In genomic region chr11:103102725-103103349, GRCm38 (mm10) we compare ENCODE assay signal across 8 mouse cellular contexts. TPM values are rescaled to one million over a fixed set of nuclear protein-coding genes. Genes with fewer than 3 reads are reported as not detected.
DNase-seq lines count a peak whose midpoint lies in the region; ATAC-seq and TF ChIP-seq lines count a peak whose summit lies in the region.

No protein-coding gene starts in this region.

- peak overlapping the region; percentile 75 for H3K4me3 ChIP-seq in G1E (ENCODE audit: low read depth, low read length)
- H3K4me3 ChIP-seq in forebrain, embryonic 16.5 days (replicated peaks; ENCODE audit: low read length): peak overlapping the region; percentile 44
- H3K4me3 ChIP-seq in lung, embryonic 16.5 days (ENCODE audit: low read length): peak overlapping the region; percentile 68

- DNase-seq in G1E (ENCODE audit: low spot score): peak; percentile 91
- peak; percentile 95 to 99 for DNase-seq in cerebellum, adult 18-20 months
- peak; percentile 99 for DNase-seq in heart, postnatal 4 days
- DNase-seq in layer of hippocampus, adult 9-10 months (ENCODE audit: low spot score): peak; percentile 94
- DNase-seq in ovary, postnatal 10 days (ENCODE audit: low spot score): peak; percentile 99
- peak; percentile 86 to 98 for DNase-seq in thymus, postnatal 10 days (ENCODE audit: low spot score in 2 of 2)

- peaks cover 25% of the 10 kb centered on the region for H3K36me3 ChIP-seq in G1E (replicated peaks)
- H3K36me3 ChIP-seq in forebrain, embryonic 16.5 days (ENCODE audit: control insufficient read depth, insufficient read depth): no peaks in the 10 kb centered on the region
- no peaks in the 10 kb centered on the region for H3K36me3 ChIP-seq in lung, embryonic 16.5 days (ENCODE audit: control insufficient read depth, insufficient read depth, low read length)

- peak; percentile 96 for ATAC-seq in G1E (ENCODE audit: extremely low read depth, insufficient number of reproducible peaks, low FRiP score, poor library complexity, severe bottlenecking)
- peak; percentile 93 for ATAC-seq in forebrain, embryonic 16.5 days
- ATAC-seq in lung, embryonic 16.5 days (ENCODE audit: low read depth): peak; percentile 94

- peaks cover 45% of the 10 kb centered on the region for H3K4me1 ChIP-seq in G1E (ENCODE audit: insufficient read depth, low read depth, low read length)
- H3K4me1 ChIP-seq in forebrain, embryonic 16.5 days (replicated peaks; ENCODE audit: control insufficient read depth, insufficient read depth, low read length): peaks cover 25% of the 10 kb centered on the region
- H3K4me1 ChIP-seq in lung, embryonic 16.5 days (replicated peaks; ENCODE audit: control insufficient read depth, insufficient read depth, low read length): peaks cover 18% of the 10 kb centered on the region

- peak overlapping the region; percentile 30 for H3K9ac ChIP-seq in forebrain, embryonic 16.5 days (replicated peaks; ENCODE audit: low read depth, low read length)
- peak overlapping the region; percentile 67 for H3K9ac ChIP-seq in lung, embryonic 16.5 days (ENCODE audit: low read length)

- peaks cover 42% of the 10 kb centered on the region for H3K27me3 ChIP-seq in G1E (ENCODE audit: insufficient read depth, low read length)
- peaks cover 12% of the 10 kb centered on the region; the same call in 1 of the 2 replicates for H3K27me3 ChIP-seq in forebrain, embryonic 16.5 days (replicated peaks; ENCODE audit: control insufficient read depth, insufficient read depth, low read length)
- H3K27me3 ChIP-seq in lung, embryonic 16.5 days (ENCODE audit: control insufficient read depth, insufficient read depth, low read depth, low read length): peaks cover 16% of the 10 kb centered on the region

- TF ChIP-seq CTCF in G1E (IDR thresholded peaks at IDR 0.05; ENCODE audit: low read depth, low read length): peak; percentile 94

- peaks cover 5% of the 10 kb centered on the region; the same call in 1 of the 2 replicates for H3K9me3 ChIP-seq in G1E (replicated peaks)
- no peaks in the 10 kb centered on the region for H3K9me3 ChIP-seq in forebrain, embryonic 16.5 days (ENCODE audit: control insufficient read depth, low read length)
- no peaks in the 10 kb centered on the region for H3K9me3 ChIP-seq in lung, embryonic 16.5 days (ENCODE audit: control insufficient read depth, low read length)

- no peak overlapping the region for H3K27ac ChIP-seq in forebrain, embryonic 16.5 days (ENCODE audit: low read length)
- no peak overlapping the region for H3K27ac ChIP-seq in lung, embryonic 16.5 days (ENCODE audit: low read length)

- peak overlapping the region; percentile 81 for H3K4me2 ChIP-seq in forebrain, embryonic 16.5 days (ENCODE audit: low read length)
- peak overlapping the region; percentile 90 for H3K4me2 ChIP-seq in lung, embryonic 16.5 days (ENCODE audit: low read depth, low read length)

- WGBS in forebrain, embryonic 16.5 days: under 1% methylated on average over 33 of the region's 35 CpGs
- under 1% methylated on average over 35 of the region's 35 CpGs for WGBS in lung, embryonic 16.5 days

RNA-seq across cellular contexts. Expression of gene Acbd4, which starts 1.4 kb away (rescaled TPM):
- total RNA-seq in G1E (2014; fragmentation: Nextera tagmentation) (16.9 and 32.7 TPM in 2 replicates), G1E (2017) (11.9 and 19.2 TPM in 2 replicates)
- polyA plus RNA-seq in G1E (2012): 22.1 and 23.2 TPM in 2 replicates
- 17.0 and 17.8 TPM in 2 replicates for polyA plus RNA-seq in forebrain, embryonic 16.5 days (2015; fragmentation: Nextera tagmentation; extraction: Ambion mirVana)
- total RNA-seq in heart, postnatal 4 days (2021): 10 to 100 TPM; 25.9 to 29.2 TPM
- polyA plus RNA-seq in lung, embryonic 16.5 days (2015; fragmentation: Nextera tagmentation; extraction: Ambion mirVana): 22.8 and 28.7 TPM in 2 replicates

RNA-seq across cellular contexts. Expression of gene Plcd3, which starts 1.4 kb away (rescaled TPM):
- total RNA-seq in G1E (2014; fragmentation: Nextera tagmentation) (not detected in 2 replicates), G1E (2017) (0.06 and 0.11 TPM in 2 replicates)
- not detected in 2 replicates for polyA plus RNA-seq in G1E (2012)
- polyA plus RNA-seq in forebrain, embryonic 16.5 days (2015; fragmentation: Nextera tagmentation; extraction: Ambion mirVana): 2.5 and 2.6 TPM in 2 replicates
- 10 to 100 TPM; 28.0 to 34.8 TPM for total RNA-seq in heart, postnatal 4 days (2021)
- 3.1 and 3.3 TPM in 2 replicates for polyA plus RNA-seq in lung, embryonic 16.5 days (2015; fragmentation: Nextera tagmentation; extraction: Ambion mirVana)

RNA-seq across cellular contexts. Expression of gene Hexim1, which starts 13.2 kb away (rescaled TPM):
- total RNA-seq in G1E (2014; fragmentation: Nextera tagmentation): 13.2 and 16.6 TPM in 2 replicates
- 36.7 and 39.4 TPM in 2 replicates for total RNA-seq in G1E (2017)
- polyA plus RNA-seq in G1E (2012): 21.2 and 25.7 TPM in 2 replicates
- 3.5 and 4.1 TPM in 2 replicates for polyA plus RNA-seq in forebrain, embryonic 16.5 days (2015; fragmentation: Nextera tagmentation; extraction: Ambion mirVana)
- 10 to 100 TPM; 14.8 to 15.7 TPM for total RNA-seq in heart, postnatal 4 days (2021)
- polyA plus RNA-seq in lung, embryonic 16.5 days (2015; fragmentation: Nextera tagmentation; extraction: Ambion mirVana): 4.6 and 5.2 TPM in 2 replicates

RNA-seq across cellular contexts. Expression of gene Hexim2, which starts 29.4 kb away (rescaled TPM):
- 6.1 and 12.7 TPM in 2 replicates for total RNA-seq in G1E (2014; fragmentation: Nextera tagmentation)
- 8.6 and 9.0 TPM in 2 replicates for total RNA-seq in G1E (2017)
- polyA plus RNA-seq in G1E (2012): 11.7 and 13.7 TPM in 2 replicates
- polyA plus RNA-seq in forebrain, embryonic 16.5 days (2015; fragmentation: Nextera tagmentation; extraction: Ambion mirVana): 19.9 and 25.9 TPM in 2 replicates
- total RNA-seq in heart, postnatal 4 days (2021): 1 to 10 TPM; 4.2 to 4.8 TPM
- polyA plus RNA-seq in lung, embryonic 16.5 days (2015; fragmentation: Nextera tagmentation; extraction: Ambion mirVana): 8.7 and 10.1 TPM in 2 replicates
